Mouse (Mus musculus) spleen, postnatal 10 days (tissue): ENCODE measurements around the gene Atxn1.

Experiments used
- DNase-seq, 2 experiments: peaks; one replicate each; pipeline ENCODE4 v3.0.0; 2021 to 2022; ENCODE audit warnings: low spot score in 2 of 2

Gene Atxn1

DNA sequence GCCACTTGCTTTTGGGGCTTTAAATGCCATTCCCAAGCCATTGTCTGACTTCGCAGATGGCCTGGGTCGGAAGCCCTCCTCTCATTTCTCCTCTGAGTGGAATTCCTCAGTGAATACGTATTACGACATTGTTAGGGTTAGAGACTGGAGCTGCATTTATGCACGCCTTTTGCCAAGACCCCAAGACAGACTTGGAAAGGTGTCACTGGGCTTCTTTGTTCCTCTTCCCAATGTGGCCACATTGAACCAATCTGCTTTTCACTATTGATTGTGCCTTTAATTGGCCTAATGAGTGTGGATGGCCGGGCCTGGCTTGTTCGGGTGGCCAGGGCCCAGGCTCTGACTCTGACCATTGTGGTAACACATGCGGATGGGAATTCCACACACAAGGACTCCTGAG is 336.5 kb downstream of the Atxn1 start:
- no peak for DNase-seq

DNA sequence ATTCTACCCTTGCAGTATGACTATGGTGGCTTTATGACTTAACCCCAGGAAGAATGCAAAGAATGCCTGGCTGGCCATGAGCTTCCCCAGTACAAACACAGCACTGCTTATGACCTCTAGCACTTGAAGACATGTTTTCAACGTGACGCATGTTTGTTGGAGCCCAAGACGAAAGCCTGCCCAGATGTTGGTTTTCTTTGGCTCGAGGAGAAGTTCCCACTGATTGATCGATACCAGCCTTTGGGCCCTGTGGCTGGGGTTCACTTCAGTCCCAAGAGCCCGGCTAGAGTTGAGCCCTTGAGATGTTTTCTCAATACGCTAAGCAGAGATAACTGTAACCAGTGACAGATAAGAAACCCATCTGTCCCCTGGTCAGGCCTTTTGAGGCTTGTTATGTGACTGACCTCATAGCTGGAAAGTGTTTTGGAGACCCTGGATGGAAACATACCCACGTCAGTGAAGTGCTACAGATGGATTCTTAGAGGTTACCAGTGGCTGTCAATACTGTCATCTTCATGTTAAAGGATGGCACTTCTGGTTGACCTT is 337.5 kb downstream of the Atxn1 start:
- DNase-seq, result no peak

DNA sequence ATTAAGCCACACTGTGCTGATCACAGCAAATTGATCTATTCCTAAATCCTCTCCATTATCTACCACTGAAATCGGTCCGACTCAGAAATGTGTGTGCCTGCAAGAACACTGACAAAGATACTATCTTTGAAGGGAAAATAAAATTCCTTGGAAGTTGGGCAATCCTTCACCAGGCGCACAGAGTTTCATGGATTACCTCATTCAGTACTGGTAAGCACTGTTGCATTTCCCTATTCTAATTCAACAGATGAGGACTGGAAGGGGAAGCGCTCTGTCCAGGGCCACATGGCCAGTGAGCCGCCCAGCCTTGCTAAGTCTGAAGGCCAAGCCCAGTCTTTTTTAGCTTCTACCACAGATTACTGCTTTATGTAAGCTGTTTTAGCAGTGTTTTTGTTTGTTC is 339.1 kb downstream of the Atxn1 start:
- DNase-seq, result no peak

DNA sequence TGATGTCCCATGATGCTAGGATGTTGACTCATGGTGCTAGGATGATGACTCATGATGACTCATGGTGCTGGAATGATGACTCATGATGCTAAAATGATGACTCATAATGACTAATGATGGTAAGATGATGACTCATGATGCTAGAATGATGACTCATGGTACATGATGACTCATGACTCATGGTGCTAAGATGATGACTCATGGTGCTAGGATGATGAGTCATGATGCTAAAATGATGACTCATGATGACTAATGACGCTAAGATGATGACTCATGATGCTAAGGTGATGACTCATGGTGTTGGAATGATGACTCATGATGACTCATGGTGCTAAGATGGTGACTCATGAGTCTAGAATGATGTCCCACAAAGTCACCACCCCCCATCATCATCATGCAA is 341.0 kb downstream of the Atxn1 start:
- DNase-seq, result no peak

DNA sequence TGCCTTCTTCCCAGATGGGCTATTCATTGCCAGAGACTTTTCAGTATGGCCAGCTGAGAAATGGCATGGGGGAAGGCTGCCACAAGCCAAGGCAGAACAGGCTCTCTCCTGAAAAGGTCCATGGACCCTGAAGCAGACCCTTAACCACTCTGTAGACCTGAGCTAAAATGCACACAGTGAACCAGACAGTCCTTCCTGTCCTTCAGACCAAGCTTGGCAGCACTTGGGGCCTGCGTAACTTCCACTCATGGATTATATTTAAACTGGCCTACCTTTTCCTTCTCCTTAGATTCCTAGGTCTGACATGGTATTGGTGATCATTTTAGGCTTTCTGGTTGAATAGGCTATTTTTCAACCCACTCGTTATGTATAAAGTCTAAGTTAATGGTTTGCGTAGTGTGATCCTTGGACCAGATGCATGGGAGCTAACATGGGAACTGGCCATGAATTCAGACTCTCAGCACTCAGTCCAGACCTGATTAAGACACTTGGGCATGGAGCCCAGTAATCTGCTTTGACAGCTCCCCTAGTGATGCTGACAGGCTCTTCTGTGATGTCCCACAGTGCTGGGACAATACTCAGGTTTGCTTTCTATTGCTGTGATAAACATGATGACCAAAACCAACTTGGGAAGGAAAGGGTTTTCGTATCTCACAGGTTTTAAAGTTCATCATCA is 341.8 kb downstream of the Atxn1 start:
- DNase-seq, result no peak

DNA sequence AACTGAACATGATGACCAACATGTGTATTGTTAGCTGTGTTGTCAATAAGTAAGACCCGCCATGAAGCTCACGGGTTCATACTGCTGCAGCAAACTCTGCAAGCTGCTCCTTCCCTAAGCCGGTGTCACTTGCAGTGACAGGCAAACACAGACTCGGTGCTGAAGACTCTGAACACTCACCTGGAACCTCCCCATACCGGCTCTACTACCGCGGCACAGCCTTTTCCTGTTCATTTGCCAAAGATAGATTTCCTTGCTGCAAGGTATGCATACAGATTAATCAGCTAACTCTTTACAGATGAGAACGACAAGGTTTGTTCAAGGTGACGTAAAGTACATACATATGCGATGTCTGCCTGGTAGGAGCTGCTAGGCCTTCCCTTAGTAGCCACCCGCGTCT is 344.1 kb downstream of the Atxn1 start:
- no peak for DNase-seq

DNA sequence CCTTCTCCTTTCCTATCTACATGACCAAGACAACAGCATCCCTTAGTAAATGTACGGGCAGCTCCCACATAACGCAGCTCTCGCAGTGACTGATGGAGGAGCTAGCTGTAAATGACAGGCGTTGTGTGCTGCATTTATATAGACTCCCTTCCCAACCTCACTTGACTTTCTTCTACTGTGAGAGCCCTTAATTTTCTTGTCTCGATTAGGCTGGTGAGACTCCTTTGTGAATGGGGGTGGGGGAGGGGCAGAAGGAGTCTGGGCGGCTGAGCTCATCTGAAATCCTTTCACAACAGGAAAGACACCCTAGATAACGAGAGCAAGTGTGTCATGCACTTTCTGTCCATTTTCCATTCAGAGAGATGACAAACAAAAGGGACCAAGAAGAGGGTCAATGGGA is 344.5 kb downstream of the Atxn1 start:
- no peak for DNase-seq

DNA sequence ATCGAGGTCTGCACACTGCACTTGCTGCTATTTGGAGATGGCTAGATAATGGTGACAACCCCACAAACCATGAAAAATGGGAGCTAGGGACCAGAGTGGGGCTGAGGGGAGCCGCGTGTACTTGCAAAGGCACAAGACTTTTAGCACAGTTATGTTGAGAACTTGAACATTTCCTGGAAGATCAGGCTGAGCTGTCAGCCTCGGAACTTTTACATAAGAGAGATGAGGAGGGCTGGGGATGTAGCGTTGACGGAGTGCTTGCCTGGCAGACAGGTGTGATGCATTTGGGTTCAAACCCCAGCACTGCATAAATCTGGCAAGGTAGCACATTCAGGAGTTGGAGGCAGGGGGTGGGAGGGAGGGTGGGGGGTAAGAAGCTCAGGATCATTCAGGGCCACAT is 346.8 kb downstream of the Atxn1 start:
- DNase-seq, result no peak

DNA sequence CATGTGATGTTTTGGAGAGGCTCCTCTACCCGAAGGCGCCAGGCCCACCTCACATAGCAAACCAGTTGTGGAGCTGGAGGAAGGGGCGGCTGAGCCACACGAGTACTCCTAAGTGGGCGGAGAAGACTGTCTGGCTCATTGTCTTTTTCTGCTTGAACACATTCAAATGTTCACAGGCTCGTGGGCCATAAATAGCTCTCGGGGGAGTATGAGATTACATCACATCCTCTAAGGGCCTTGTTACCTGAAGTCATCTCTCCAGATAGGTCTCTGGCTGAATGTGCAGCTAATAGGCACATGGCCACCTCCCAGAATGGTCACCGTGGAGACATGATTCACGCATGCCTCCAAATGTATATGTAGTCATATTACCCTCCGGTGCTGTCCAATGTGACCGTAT is 350.0 kb downstream of the Atxn1 start:
- DNase-seq, result no peak

DNA sequence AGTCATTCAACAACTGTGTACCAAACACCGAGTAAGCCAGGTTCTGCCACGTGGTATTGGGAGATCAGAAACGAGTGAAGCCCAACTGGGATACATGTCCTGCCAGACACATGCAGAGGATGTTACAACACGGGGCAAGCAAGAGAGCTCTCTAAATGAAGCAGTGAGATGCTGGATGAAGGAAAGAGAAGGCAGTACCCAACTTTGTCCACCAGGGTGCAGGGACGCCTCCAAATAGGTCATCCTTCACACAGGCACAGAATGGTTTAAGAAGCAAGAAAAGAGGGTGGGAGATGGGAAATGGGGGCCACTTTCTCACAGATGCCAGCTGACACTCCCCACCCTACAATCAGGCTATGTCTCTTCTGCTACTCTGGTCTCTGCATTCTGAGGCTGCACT is 351.5 kb downstream of the Atxn1 start:
- peak in 1 of 2 experiments; percentile 33 for DNase-seq

DNA sequence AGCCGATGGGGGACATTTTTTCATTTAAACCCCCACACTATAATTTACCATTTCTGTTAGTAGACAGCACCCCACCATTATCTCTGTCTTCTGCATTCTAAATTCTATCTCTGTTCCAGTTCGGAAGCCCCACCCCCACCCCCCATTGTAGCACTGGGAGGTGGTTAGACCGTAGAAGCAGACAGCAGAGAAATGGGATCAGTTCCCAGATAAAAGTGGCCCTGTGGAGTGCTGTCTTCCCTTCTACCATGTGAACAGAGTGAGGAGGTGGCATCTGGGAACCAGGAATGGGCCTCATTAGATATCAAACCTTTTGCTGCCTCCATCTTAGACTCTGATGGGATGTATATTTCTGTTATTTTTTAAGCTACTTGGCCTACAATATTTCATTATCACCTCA is 353.3 kb downstream of the Atxn1 start:
- DNase-seq, result no peak

DNA sequence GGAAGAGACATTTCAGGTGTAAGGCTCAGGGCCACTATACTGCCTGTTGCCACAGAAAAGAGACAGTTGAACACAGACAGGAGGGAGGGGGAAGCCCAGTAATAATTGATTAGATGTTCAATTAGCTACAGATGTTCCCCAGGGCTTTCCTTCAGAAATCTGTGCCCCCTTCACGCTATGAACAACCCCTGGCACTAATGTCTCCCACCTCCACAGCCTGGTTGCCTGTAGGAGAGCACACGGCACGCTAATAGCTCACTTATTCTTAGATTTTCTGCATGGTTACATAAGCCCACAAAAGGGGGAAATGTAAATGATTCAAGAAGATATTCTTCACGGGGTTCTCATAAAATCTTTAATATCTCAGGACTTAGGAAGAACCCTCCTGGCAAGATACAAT is 355.3 kb downstream of the Atxn1 start:
- no peak for DNase-seq

DNA sequence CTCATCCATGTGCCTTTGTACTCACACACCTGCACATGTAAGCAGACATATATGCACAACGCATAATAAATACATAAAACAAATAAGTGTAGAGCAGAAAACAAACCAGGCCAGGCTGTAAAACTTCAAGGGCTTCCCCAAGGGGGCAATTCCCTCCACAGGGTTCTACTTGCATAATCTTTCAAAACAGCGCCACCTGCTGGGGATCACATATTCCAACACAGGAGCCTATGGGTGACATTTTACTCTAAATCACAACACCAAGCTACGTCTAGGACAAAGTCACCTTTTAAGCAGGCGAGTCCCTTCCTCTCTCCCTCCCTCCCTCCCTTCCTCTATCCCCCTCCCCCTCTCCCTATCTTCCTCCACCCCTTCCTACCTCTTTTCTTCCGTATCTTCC is 356.2 kb downstream of the Atxn1 start:
- no peak for DNase-seq

DNA sequence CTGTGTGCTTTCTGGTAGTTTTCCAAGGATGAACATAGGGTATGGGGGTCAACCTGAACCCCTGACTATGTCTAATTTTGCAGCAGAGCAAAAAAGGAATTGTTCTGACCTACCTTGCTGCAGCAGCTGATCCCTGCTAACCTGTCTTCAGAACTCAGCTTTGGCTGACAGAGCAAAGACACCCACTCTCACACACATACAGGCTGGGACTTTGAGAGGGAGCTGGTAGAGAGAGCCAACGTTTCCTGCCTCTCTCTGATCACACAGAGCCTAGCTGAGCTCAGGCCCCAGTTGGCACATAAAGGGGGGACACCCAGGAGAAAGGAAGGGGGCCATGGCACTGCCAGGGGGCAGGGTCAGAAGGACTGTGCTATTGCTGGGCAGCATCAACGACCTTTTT is 356.9 kb downstream of the Atxn1 start:
- no peak for DNase-seq

DNA sequence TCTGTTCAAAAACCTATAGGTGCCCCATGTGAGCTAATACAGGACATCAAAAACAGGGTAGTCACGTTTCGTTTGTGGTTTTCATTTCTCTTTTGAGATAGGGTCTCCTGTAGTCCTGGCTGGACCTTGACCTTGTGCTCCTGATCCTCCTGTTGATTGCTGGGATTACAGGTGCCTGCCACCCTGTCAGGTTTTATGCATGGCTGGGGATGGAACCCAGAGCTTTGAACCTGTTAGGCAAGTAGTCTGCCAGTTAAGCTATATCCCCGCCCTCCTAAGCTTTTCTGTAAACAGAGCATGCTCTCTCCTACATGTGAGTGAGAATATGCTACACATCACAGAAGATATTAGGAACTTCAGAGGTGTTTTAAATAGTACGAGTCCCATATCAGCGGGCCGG is 361.2 kb downstream of the Atxn1 start:
- no peak for DNase-seq

DNA sequence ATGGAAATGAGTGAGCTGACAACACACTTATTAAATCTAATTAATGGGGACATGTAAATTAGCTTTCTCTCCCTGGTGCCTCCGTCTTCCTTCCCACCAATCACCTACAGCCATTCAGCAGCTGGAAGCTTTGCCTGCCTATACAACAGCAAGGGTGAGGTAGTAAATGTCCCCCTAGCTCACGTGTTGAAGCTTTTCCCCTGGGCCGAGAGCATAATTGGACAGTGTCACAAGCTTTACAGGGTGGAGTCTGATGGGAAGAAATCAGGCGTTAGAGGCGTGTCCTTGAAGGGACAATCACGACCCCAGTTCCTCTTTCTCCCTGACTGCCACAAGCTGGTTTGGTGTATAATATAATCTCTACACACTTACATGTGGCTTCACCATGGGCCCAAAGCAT is 364.4 kb downstream of the Atxn1 start:
- DNase-seq, result no peak

DNA sequence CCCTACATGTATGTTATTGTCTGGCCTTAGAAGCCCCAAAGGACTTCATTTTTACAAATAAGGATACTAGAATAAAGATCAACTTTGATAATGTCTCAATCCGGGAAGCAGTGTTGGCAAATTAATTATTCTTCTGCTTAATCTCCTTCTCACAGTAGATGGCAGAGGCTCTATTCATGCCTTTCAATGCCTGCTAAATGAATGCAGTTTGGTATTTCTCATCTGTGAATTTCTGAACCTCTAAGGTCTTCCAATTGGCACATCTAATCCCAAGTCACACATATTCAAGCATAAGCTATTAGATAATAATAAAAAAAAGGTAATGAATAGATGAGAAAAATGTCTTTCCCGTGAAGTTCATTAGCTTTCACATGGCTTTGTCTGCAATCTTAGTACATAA is 365.0 kb downstream of the Atxn1 start:
- DNase-seq, result no peak

DNA sequence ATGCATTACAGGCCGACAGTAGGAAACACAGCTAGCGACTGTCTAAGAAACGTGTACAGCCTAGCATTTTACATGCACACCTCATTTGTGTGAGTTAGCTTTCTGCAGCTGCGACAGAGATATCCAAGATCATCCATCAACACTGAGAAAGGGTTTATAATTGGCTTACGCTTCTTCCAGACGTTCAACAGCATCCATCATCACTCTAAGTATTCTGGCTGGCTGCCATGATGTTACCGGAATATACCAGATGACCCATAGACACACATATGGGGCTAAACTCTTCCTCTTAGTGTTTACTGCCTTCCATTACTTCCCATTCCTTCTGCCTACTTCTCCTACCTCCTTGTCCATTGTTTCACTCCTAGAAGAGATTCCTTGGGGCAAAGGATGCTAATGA is 369.4 kb downstream of the Atxn1 start:
- DNase-seq, result no peak

DNA sequence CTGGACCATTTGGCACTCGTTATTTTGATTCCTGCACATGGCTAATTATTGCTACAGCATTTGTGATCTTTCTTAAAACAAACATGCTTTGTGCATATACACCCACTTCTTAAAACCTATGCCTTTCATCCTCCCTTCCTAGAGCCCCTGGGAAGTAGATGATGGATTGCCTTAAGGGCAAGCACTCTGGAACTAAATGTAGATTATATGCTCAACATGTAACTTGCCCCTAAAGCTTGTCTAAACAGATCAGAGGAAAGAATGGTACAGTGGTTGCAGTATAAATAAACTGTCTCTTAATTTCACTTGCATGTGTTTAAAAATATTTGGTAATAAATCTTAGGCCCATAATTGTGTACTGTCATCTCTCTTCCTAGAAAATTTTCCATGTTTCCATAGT is 370.9 kb downstream of the Atxn1 start:
- DNase-seq, result no peak

DNA sequence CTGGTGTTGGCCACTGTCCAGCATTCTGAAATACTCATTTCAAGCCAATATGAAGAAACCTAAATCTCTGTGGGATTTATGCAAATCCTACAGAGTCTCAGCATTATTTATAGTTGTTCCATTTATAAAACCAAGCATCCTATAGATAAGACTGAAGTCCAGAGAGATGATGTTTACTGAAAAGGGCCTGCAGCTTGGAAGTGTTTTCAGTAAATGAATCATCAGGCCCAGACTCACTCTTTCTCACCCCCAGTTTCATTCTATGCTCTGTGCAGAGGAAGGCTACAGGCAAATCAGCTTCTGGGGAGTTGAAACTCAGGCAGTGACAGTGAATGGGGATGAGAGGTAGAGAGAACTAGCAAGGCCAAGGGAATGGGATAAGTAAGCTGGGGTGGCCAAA is 373.9 kb downstream of the Atxn1 start:
- no peak for DNase-seq

DNA sequence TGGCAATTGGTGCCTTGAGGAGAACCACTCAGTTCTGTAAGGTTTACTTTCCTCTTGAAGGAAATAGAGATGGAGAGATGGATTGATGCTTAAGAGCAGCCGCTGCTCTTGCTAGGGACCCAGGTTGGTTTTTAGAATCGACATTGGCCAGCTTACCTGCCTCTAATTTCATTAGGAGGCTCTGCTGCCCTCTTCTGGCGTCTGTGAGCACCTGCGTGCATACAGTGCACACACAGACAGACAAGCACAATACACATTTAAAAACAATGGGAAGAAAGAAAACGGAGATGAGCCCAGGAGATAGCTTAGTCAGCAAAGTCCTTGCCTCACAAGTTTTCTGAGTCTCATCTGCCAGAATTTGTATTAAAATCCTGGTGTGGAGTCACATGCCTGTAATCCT is 381.7 kb downstream of the Atxn1 start:
- peak in 1 of 2 experiments; percentile 23 for DNase-seq

DNA sequence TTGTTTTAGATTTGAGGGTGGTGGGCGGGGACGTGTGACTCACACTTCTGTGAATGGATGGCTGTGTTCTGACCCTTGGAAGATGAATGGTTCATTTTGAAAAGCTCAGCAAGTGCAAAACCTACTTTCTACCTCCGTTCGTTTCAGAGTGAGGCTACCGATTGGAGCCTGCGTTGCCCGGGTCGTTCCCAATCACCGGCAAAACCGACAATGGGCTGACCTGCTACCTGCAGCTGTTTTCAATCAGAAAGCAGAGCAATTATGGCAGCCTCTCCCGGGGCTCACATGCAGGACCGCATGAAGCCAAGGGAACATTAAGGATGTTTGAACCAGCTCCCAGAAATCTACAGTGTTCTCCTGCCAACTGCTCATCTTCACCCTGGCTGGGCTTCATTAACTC is 382.5 kb downstream of the Atxn1 start:
- DNase-seq, result no peak

DNA sequence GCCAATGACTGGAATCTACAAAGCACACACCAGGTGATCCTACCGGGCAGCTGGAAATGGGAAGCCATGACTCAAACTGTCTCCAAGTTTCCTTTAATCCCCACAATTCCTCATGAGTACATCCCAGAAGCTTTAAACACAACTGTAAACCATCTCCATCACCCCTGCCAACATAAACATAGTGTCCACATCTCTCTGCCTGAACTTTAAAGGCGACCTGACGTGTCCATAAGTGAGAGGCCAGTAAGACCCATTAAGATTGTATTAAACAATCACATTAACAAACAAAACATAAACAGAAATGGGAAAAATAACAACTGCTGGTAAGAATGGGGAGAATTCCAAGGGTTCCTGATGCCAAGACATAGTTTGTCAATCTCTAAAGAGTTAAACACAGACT is 385.1 kb downstream of the Atxn1 start:
- no peak for DNase-seq

DNA sequence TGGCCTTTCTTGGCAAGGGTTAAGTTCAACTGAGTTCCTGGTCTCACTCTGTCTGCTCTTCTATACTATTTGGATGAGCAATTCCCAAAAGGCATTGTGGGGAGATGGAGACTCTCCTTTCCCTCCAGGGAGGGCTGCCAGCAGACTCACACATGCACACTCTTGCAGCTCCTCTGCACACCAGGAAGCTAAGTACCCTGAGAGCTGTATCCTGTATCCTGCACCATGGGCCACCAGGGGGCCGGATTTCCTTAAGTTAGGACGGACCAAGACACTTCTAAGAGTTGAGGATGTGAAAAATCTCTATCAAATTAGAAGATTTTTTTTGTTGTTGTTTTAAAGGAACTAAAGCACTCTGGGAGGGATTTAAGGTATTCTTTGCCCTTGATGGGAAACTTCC is 387.0 kb downstream of the Atxn1 start:
- DNase-seq, result no peak
